Mouse (Mus musculus) heart, embryonic 12.5 days (tissue): ENCODE data around the gene Anpep. TPM values are rescaled to one million over a fixed set of nuclear protein-coding genes. Genes with fewer than 3 reads are reported as not detected.

Source experiments
- ATAC-seq: fragments of 200-750 bp; cut with Nextera tagmentation; 2 replicates; pipeline ENCODE4 v1.8.0; 2017; ENCODE audit warnings: moderate TSS enrichment, moderate library complexity; ENCODE audit not compliant: insufficient number of reproducible peaks, low FRiP score
- H3K27ac ChIP-seq: fragments of 300-500 bp; sonication (generic); 2 replicates; pipeline ENCODE4 v1.5.1; 2016; ENCODE audit warnings: mild to moderate bottlenecking, moderate library complexity; ENCODE audit not compliant: poor library complexity, severe bottlenecking
- H3K27me3 ChIP-seq: fragments of 300-500 bp; sonication (generic); replicated peaks from 2 replicates; pipeline ENCODE4 v1.6.1; 2016; ENCODE audit warnings: mild to moderate bottlenecking, moderate library complexity
- H3K36me3 ChIP-seq: fragments of 300-500 bp; sonication (generic); 2 replicates; pipeline ENCODE4 v1.6.1; 2016; ENCODE audit warnings: mild to moderate bottlenecking, moderate library complexity
- H3K4me1 ChIP-seq: fragments of 300-500 bp; sonication (generic); replicated peaks from 2 replicates; pipeline ENCODE4 v1.6.1; 2016; ENCODE audit warnings: mild to moderate bottlenecking
- H3K4me2 ChIP-seq: fragments of 300-500 bp; sonication (generic); 2 replicates; pipeline ENCODE4 v1.6.1; 2016; ENCODE audit warnings: mild to moderate bottlenecking, moderate library complexity
- H3K4me3 ChIP-seq: fragments of 300-500 bp; sonication (generic); 2 replicates; pipeline ENCODE4 v1.5.1; 2016; ENCODE audit warnings: mild to moderate bottlenecking
- H3K9ac ChIP-seq: fragments of 300-500 bp; sonication (generic); 2 replicates; pipeline ENCODE4 v1.6.1; 2016; ENCODE audit warnings: mild to moderate bottlenecking, moderate library complexity
- H3K9me3 ChIP-seq: fragments of 300-500 bp; sonication (generic); replicated peaks from 2 replicates; pipeline ENCODE4 v1.6.1; 2016; ENCODE audit warnings: mild to moderate bottlenecking, moderate library complexity
- WGBS: fragments of 180-500 bp; shearing (Covaris S2); methylation state at CpG from one replicate; pipeline ENCODE4 v1.1.7; 2016; 5-methylcytosine and 5-hydroxymethylcytosine counted together
- polyA plus RNA-seq: library from polyadenylated mRNA; unstranded; fragments of >200 nt; fragmentation: Nextera tagmentation; extraction: Ambion mirVana; gene quantifications from 2 replicates; pipeline ENCODE4 v1.2.1, GENCODE M21; 2016

Anpep gene
- polyA plus RNA-seq, 1 experiment from 2014 or later = 6.7 TPM

- Histone ChIP-seq H3K36me3 (peaks cover 49% of the 10 kb centered on the region), H3K9me3 (no peaks in the 10 kb centered on the region)
- WGBS = 87% methylated on average over 7 of the region's 7 CpGs
Observed at GRCm38 (mm10) chr7:79883613-79884334, 22.9 kb upstream of the Anpep start.

GRCm38 (mm10) chr7:79881901-79882300 is 21.0 kb upstream of the Anpep start:
- Histone ChIP-seq H3K27me3 (no peaks in the 10 kb centered on the region), H3K27ac (no peak overlapping the region), H3K4me2 (no peak overlapping the region), H3K9me3 (no peaks in the 10 kb centered on the region), H3K4me1 (peaks cover 14% of the 10 kb centered on the region; the same call in 1 of the 2 replicates), H3K4me3 (no peak overlapping the region), H3K9ac (no peak overlapping the region), H3K36me3 (peaks cover 47% of the 10 kb centered on the region)
- 92% methylated on average over 6 of the region's 6 CpGs for WGBS
- no peak for ATAC-seq

More at GRCm38 (mm10) chr7:79883613-79884334, 22.9 kb upstream of the Anpep start:
- Histone ChIP-seq H3K4me1 (peaks cover 15% of the 10 kb centered on the region; the same call in 1 of the 2 replicates), H3K9ac (no peak overlapping the region), H3K27me3 (no peaks in the 10 kb centered on the region), H3K27ac (no peak overlapping the region), H3K4me2 (no peak overlapping the region), H3K4me3 (no peak overlapping the region)
- ATAC-seq = no peak

GRCm38 (mm10) chr7:79880998-79881397 is 20.1 kb upstream of the Anpep start:
- H3K4me3 ChIP-seq = no peak overlapping the region
- H3K27me3 ChIP-seq = no peaks in the 10 kb centered on the region
- peaks cover 47% of the 10 kb centered on the region for H3K36me3 ChIP-seq
- WGBS = 31% methylated on average over 3 of the region's 3 CpGs
- no peak overlapping the region for H3K27ac ChIP-seq
- 0 out of 2 replicates have a peak, but pooled peaks cover 7% of the 10 kb centered on the region for H3K4me1 ChIP-seq
- no peaks in the 10 kb centered on the region for H3K9me3 ChIP-seq
- no peak overlapping the region for H3K9ac ChIP-seq
- H3K4me2 ChIP-seq = no peak overlapping the region
- ATAC-seq = no peak

DNA sequence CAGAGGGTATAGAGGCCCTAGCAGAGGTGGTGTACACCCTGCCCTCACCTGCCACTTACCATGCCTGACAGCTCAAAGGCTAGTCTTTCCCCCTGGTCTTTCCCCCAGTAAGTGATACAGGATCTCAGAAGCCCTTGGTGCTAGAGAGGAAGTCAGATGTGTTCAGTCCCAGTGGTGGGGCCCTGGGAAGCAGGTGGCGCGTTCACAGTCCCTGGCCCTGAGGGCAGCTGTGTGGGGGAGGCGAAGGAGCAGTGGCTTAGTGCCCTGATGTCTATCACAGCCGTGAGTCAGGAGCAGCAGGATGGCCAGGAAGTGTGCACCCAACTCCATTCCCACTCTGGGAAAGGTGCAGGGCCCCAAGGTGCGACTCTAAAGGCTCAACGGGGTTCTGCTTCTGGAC is 19.2 kb upstream of the Anpep start:
- whole genome bisulfite sequencing = 83% methylated on average over 6 of the region's 6 CpGs
- Histone ChIP-seq H3K36me3 (peaks cover 42% of the 10 kb centered on the region), H3K9me3 (no peaks in the 10 kb centered on the region), H3K27ac (no peak overlapping the region), H3K4me1 (0 out of 2 replicates have a peak, but pooled peaks cover 7% of the 10 kb centered on the region), H3K9ac (no peak overlapping the region), H3K27me3 (no peaks in the 10 kb centered on the region), H3K4me2 (no peak overlapping the region), H3K4me3 (no peak overlapping the region)
- ATAC-seq = no peak

DNA sequence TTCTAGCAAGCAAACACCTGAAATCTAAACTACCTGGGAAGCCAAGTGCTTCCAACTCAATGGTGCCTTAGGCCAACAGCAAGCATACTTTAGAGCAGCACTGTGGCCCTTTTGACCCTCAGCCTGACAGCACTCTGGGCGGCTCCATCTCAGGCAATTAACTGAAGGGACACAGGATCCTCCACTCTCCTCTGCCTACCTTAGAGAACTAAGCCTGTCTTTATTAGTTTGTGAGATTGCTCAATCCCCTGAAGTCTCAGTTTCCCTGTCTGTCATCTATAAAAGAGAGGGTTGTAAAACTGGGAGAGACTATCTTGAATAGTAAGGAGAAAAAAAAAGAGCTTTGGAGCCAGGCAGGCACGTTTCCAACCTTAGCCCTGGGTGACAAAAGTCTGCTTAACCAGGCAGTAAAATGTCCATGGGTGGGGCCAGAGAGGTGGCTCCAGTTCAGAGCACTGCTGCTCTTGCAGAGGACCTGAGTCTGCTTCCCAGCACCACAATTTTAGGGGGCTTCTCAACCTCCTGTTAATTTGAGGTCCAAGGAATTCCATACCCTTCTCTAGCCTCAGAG is 17.7 kb upstream of the Anpep start:
- Histone ChIP-seq H3K27me3 (no peaks in the 10 kb centered on the region), H3K36me3 (peaks cover 37% of the 10 kb centered on the region), H3K9ac (no peak overlapping the region), H3K4me2 (no peak overlapping the region), H3K9me3 (no peaks in the 10 kb centered on the region), H3K4me1 (0 out of 2 replicates have a peak, but pooled peaks cover 7% of the 10 kb centered on the region), H3K27ac (no peak overlapping the region), H3K4me3 (no peak overlapping the region)
- ATAC-seq = no peak
- 78% methylated on average over 2 of the region's 2 CpGs for WGBS

GRCm38 (mm10) chr7:79873407-79873806 is 12.5 kb upstream of the Anpep start:
- Histone ChIP-seq H3K4me1 (no peaks in the 10 kb centered on the region), H3K4me2 (no peak overlapping the region), H3K9me3 (no peaks in the 10 kb centered on the region), H3K36me3 (no peaks in the 10 kb centered on the region), H3K27me3 (no peaks in the 10 kb centered on the region), H3K4me3 (no peak overlapping the region), H3K9ac (no peak overlapping the region), H3K27ac (no peak overlapping the region)
- WGBS = 77% methylated on average over 6 of the region's 6 CpGs
- no peak for ATAC-seq

DNA sequence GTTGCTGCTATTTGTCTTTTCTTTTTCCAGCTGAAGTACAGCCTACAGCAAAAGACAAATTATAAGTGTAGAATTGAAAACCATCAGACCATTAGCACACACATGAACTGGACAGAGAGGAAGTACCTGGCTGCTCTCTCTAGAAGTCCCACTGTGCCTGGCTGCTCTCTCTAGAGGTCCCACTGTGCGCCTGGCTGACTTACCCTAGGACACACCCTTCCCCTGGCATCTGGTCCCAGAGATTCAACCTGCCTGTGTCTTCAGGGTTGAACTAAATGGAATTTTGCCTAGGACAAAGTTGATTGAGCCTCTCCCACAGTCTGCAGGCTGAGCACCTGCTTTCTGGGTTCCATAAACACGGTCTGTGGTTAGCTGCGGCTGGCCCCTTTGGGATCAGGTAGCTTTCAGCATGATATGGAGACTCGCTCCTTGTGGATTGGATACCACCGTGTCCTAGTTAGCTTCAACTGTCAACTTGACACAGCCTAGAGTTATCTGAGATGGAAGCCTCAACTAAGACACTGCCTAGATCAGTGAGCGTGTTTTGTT is 11.0 kb upstream of the Anpep start:
- no peak for ATAC-seq
- no peak overlapping the region for H3K4me3 ChIP-seq
- H3K9ac ChIP-seq = no peak overlapping the region
- H3K9me3 ChIP-seq = no peaks in the 10 kb centered on the region
- H3K4me1 ChIP-seq = no peaks in the 10 kb centered on the region
- H3K36me3 ChIP-seq = no peaks in the 10 kb centered on the region
- H3K27me3 ChIP-seq = no peaks in the 10 kb centered on the region
- no peak overlapping the region for H3K4me2 ChIP-seq
- WGBS = 83% methylated on average over 6 of the region's 6 CpGs
- H3K27ac ChIP-seq = no peak overlapping the region

GRCm38 (mm10) chr7:79869072-79869719 is 8.3 kb upstream of the Anpep start:
- Histone ChIP-seq H3K4me3 (no peak overlapping the region), H3K27me3 (no peaks in the 10 kb centered on the region), H3K36me3 (no peaks in the 10 kb centered on the region), H3K4me1 (no peaks in the 10 kb centered on the region), H3K27ac (no peak overlapping the region), H3K4me2 (no peak overlapping the region), H3K9me3 (no peaks in the 10 kb centered on the region), H3K9ac (no peak overlapping the region)
- 51% methylated on average over 6 of the region's 6 CpGs for WGBS
- no peak for ATAC-seq

GRCm38 (mm10) chr7:79868475-79868874 is 7.6 kb upstream of the Anpep start:
- WGBS = 70% methylated on average over 7 of the region's 7 CpGs
- Histone ChIP-seq H3K9ac (no peak overlapping the region), H3K4me1 (no peaks in the 10 kb centered on the region), H3K4me2 (no peak overlapping the region), H3K27me3 (no peaks in the 10 kb centered on the region), H3K27ac (no peak overlapping the region), H3K4me3 (no peak overlapping the region), H3K36me3 (no peaks in the 10 kb centered on the region), H3K9me3 (no peaks in the 10 kb centered on the region)
- ATAC-seq = no peak

GRCm38 (mm10) chr7:79867861-79868260 is 7.0 kb upstream of the Anpep start:
- no peak overlapping the region for H3K27ac ChIP-seq
- 78% methylated on average over 13 of the region's 13 CpGs for WGBS
- ATAC-seq = no peak
- H3K36me3 ChIP-seq = no peaks in the 10 kb centered on the region
- no peaks in the 10 kb centered on the region for H3K4me1 ChIP-seq
- H3K9ac ChIP-seq = no peak overlapping the region
- H3K27me3 ChIP-seq = no peaks in the 10 kb centered on the region
- H3K9me3 ChIP-seq = no peaks in the 10 kb centered on the region
- no peak overlapping the region for H3K4me2 ChIP-seq
- no peak overlapping the region for H3K4me3 ChIP-seq

DNA sequence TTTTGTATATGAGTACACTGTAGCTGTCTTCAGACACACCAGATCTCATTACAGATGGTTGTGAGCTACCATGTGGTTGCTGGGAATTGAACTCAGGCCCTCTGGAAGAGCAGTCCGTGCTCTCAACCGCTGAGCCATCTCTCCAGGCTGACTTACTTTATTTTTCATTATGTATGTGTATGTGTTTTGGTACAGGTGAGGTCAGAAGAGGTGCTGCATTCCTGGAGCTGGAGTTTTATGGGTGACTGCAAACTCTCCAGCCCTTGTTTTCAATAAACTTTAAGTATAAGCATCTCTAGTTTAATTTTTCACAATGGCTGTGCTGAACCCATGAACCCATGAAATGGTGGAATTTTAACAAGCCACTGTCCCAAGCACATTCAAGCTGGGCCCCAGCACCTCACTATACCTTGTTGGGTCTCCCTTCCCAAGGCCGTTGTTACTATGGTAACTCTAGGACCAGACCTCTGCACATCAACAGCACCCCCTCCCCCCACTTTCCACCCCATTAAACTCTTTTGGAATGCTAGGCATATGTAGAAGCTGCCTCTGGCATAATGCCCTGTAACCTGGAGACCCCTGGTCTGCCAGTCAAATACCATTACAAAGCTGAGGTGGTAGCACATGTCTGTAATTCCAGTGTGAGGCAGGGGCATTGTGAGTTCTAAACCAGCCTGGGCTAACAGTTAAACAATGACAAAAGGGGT is 5.6 kb upstream of the Anpep start:
- 76% methylated on average over 3 of the region's 3 CpGs for WGBS
- H3K9ac ChIP-seq = no peak overlapping the region
- ATAC-seq = no peak

More for the DNA sequence above, 5.6 kb upstream of the Anpep start:
- no peak overlapping the region for H3K4me2 ChIP-seq
- no peaks in the 10 kb centered on the region for H3K36me3 ChIP-seq
- no peaks in the 10 kb centered on the region for H3K27me3 ChIP-seq
- no peaks in the 10 kb centered on the region for H3K9me3 ChIP-seq
- H3K4me1 ChIP-seq = no peaks in the 10 kb centered on the region
- no peak overlapping the region for H3K27ac ChIP-seq
- no peak overlapping the region for H3K4me3 ChIP-seq
